Mouse (Mus musculus) heart, adult 18-20 months (tissue): ENCODE results near the gene Gm5617. TPM values are rescaled to one million over a fixed set of nuclear protein-coding genes. Genes with fewer than 3 reads are reported as not detected.
"Not testable (repeated sequence)": the region's sequence is repeated elsewhere in the genome, so short reads cannot be mapped to it uniquely, and the experiment has no call there.

ENCODE experiments used
- DNase-seq, 2 experiments: peaks; one replicate each; pipeline ENCODE4 v3.0.0; 2021 to 2022; ENCODE audit warnings: mixed read lengths in 1 of 2
- long read RNA-seq, 2 experiments: library from polyadenylated mRNA; stranded (forward); transcript quantifications; one replicate each; pipeline ENCODE4 v2.0.0; 2021
- total RNA-seq, 2 experiments: library from RNA; stranded (reverse); gene quantifications; 2 replicates each; pipeline ENCODE4 v1.2.3; 2021

Gene Gm5617
- total RNA-seq = 10 to 100 TPM; 38.2 to 42.3 TPM
- long read RNA-seq, experiment 1, transcript Gm5617-201 (1 exons, 531 nt) = major isoform, 72 of 72 reads
- long read RNA-seq, experiment 1, partial matches to known transcripts = 0 of 72 reads
- long read RNA-seq, experiment 1, other reads (novel, unspliced or antisense) = 0 of 72 reads
- long read RNA-seq, experiment 2, transcript Gm5617-201 (1 exons, 531 nt) = major isoform, 36 of 36 reads
- long read RNA-seq, experiment 2, partial matches to known transcripts = 0 of 36 reads
- long read RNA-seq, experiment 2, other reads (novel, unspliced or antisense) = 0 of 36 reads

GRCm38 (mm10) chr9:48494817-48495547, at the start of gene Gm5617, which contains the start of gene Rbm7:
Gene Gm5617, plus strand, starts transcription at chr9:48495442.
Gene Rbm7, minus strand, starts transcription at chr9:48495299.
- DNase-seq = peak; percentile 95 to 97

- peak; percentile 14 to 53 for DNase-seq
Observed at GRCm38 (mm10) chr9:48447783-48448209, 47.4 kb upstream of the Gm5617 start.

GRCm38 (mm10) chr9:48450066-48450465, 45.2 kb upstream of the Gm5617 start:
- no peak for DNase-seq

- DNase-seq = no peak
Observed at GRCm38 (mm10) chr9:48455961-48456360, 39.3 kb upstream of the Gm5617 start.

GRCm38 (mm10) chr9:48458879-48459278, 36.4 kb upstream of the Gm5617 start:
- DNase-seq = no peak

GRCm38 (mm10) chr9:48459391-48459790, 35.9 kb upstream of the Gm5617 start:
- no peak for DNase-seq

DNA sequence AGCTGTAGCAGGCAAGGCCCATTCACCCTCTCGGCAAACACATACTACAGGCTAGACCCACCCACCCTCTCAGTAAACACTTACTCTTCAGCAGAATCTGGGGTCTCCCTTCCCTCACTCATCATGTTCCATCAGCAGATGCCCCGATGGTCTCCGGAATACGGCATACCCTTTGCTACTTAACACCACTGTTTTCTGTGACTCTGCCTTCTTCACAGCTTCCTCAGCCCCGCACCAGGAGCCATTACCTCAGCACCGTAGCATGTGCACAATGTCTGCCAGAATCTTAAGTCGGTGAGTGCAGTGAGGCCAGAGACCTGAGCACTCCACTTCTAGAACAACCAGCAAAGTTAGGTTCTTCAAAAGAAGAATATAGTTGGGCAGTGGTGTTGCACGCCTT, 34.5 kb upstream of the Gm5617 start:
- no peak for DNase-seq

DNA sequence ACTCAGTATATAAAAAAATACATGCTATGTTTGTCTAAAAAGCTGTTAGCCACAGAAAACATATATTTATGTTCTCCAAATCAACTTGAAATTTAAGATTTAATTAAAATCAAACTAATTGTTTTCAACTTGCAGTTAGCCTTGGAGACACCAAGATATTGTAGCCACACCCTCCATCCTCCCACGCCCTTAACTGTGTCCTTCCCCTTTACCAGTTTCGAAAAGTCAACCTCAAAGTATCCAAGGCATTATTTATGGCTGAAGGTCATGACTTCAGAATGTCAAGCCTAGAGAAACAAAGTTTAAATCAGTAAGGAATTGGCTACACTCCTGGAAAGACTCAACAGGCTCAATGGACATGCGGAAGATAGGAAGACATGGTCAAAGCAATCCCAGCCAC, 33.7 kb upstream of the Gm5617 start:
- no peak for DNase-seq

DNA sequence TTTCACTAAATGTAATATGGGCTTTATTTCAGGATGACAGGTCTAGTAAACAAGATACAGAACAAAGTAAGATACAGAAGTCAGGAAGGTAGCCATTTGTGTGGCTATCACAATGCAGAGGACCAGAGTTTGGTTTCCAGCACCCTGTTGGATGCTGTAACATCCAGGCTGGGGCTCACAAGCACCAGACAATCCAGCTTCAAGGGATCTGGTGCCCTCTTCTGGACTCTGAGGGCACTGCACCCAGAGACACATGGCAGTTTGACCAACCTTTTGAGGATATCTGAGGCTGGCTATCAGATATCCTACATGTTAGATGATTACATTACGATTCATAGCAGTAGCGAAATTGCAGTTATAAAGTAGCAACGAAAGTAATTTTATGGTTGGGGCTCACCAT, 29.6 kb upstream of the Gm5617 start:
- no peak for DNase-seq

DNA sequence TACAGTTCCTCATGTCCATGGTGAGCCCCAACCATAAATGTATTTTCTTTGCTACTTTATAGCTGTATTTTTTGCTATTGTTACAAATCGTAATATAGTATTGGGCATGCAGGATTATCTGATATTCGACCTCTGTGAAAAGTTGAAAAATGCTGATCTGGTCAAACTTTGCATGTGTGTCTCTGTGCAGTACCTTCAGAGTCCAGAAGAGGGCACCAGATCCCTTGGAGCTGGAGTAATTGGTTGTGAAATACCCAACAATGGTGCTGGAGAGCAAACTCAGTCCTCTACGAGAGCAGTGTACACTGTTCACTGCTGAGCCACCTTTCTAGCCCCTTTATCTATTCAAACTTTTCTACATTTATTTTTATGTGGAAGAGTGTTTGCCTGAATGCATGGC, 28.4 kb upstream of the Gm5617 start:
- DNase-seq = peak; percentile 65 to 91

- DNase-seq = not testable (repeated sequence)
Observed at GRCm38 (mm10) chr9:48467471-48467870, 27.8 kb upstream of the Gm5617 start.

DNA sequence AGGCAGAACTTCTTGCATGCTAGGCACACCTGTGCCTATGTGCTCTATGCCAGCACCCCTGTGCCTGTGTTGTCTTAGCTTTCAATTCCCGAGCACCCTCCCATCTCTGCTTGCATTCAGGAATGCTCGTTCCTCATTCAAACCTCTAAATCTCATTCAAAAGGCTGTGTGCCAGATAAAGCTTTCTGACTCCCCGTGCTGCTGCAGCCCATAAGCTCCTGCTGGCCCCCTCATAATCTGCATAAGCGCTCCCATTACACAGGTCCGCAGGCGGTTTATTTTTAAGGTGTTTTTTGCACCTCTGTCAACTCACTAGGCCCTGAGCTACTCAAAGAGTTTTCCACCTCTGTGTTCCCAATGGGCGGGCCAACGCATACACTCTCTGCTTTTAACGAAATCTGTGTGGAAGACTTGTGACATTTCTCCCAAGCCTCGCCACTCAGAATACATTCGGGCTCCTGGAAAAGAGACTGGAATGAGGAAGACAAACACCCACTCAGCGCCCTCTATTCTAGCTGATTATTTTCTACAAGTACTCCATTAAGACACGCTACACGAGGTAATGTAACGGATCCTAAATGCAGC, 22.7 kb upstream of the Gm5617 start:
- DNase-seq = no peak

- no peak for DNase-seq
Observed at GRCm38 (mm10) chr9:48473131-48473530, 22.1 kb upstream of the Gm5617 start.

DNA sequence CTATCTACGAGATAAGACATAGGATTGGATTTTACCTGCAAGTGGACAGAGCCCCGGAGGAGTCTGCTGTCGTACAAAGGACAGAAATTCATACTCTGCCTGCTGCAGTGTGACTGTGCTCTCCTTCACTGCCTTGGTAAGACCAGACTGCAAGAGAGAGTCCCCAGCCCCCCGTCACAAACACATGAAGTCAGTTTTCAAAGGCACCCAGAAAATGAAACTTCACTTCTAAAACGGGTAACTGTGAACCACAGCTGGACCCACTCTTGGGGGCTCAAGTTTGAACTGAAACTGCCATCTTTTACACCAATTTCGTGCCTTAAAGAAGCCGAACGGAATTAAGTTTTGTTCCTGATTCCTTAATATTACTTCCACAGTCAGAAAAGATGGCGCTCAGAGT, 20.9 kb upstream of the Gm5617 start:
- DNase-seq = no peak

GRCm38 (mm10) chr9:48476236-48477165, 18.7 kb upstream of the Gm5617 start:
- no peak for DNase-seq

DNA sequence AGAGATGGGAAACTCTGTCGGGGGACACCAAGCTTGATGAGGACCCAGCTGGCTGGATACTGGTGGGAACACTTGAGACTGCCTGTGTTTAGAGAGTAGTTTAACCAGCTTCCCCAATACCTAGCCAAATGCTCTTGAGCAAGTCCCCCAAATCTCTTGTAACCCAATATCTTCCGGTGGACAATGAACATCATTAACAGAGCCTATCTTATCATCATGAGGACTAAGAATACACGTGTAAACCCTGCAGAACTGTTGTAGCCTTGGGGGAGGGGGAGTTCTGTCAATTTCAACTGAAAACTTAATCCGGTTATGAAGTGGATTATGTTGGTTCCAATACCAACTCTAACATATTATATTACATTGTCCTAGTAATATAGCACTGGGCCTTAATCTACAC, 16.4 kb upstream of the Gm5617 start:
- no peak for DNase-seq

DNA sequence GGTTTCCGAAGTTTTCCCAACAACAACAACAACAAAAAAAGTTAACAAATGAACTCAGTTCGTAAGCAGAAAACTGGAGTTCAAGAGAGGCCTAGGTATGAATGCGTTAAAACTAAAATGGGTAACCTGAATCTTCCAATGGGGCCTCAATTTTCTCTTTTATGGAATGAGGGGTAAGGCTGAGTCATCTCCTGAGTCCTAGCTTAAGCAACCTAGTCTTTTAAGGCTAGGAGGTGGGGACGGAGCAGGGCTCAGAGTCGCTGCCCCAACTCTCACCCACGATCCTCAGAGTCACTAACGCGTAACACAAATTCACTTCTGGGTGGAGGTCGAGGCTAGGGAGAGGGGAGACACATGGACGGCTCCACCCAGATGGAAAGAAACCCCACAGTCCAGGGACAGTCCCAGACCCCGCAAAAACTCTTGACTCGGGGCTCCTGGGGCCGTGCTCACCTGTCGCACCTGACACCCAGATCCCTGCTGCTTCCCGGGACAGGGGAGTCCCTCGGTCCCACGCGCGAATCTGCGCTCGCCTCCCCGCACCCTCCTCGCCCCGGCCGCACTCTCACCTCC, 15.3 kb upstream of the Gm5617 start:
- DNase-seq = no peak

- DNase-seq = peak; percentile 96 to 97
Observed at GRCm38 (mm10) chr9:48480411-48481213, 14.6 kb upstream of the Gm5617 start, which contains the start of gene Rexo2. Gene Rexo2, minus strand, starts transcription at chr9:48480623.

DNA sequence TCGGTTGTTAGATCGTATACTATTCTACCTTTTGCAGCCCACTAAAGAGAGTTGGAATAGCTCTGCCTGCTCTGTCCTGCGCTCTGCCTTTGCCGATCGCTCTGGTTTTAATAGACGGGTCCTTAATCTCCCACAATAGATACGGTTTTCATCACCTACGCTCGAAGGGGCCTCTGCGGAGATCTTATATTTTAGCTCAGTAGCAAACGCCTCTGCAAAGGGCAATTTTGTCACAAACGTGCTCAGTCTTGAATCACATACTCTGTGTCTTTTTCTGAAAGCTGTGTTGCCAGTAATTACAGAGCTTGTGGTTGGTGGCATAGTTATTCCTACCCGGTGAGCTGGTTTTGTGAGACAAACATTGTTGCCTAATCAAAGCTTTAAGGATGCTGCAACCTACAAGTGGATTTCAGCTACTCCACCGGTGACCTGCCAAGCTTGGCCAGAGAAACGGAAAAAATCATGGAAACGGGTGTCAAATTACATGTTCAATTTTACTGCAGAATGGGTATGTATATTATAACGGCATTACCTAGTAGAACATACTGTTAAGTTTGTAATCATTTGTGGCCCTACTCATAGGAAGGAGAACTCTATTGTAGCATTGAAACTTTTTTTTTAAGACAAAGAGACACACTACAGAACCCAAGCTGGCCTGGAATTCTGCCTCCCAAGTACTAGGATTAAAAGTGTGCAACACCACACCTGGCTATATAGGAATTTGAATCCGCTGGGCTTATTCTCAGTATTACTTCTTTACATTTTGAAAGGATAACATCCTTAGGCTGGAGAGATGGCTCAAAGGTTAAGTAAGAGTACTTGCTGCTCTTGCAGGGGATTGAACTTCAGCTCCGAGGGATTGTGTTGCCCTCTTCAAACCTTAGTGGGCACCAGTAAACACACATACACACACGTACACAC, 13.8 kb upstream of the Gm5617 start:
- peak in 1 of 2 experiments; percentile 39 for DNase-seq

GRCm38 (mm10) chr9:48495548-48495932, 298 bp downstream of the Gm5617 start:
- no peak for DNase-seq
